Mouse (Mus musculus) mesoderm, embryonic 11.5 days (tissue): Measurements from ENCODE around the gene Ptges.
"Not testable (repeated sequence)": the region's sequence is repeated elsewhere in the genome, so short reads cannot be mapped to it uniquely, and the experiment has no call there.

Experiments
- DNase-seq: peaks from one replicate; pipeline ENCODE4 v3.0.0-alpha.2; 2012; ENCODE audit warnings: low read depth, low spot score

The Ptges gene

DNA sequence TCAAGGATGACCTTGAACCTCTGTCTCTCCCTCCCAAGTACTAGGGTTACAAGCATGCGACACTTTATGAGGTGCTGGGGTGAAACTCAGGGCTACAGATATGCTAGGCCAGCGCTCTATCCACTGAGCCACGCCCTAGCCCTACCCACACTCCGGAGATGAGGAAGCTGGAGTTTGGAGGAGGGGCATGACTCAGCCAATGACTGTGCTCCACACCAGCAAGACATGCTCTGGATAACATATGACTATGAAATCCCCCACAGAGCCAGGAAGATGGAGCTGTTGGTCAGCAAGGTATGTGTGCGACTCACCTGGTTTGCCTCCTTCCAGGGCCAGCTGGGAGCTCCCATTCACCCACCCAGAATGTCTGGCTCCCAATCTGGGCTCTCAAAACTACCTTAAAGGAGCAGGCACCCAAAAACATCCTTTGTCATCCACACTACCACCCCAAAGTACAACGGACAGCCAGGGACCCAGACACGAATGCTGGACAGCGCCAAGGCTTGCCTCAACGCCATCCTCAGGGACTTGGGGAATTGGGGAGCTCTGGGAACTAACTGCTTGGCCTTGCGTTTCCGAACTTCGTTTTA lies 675 bp downstream of the Ptges start:
- no peak for DNase-seq

- peak; percentile 83 for DNase-seq
These were observed 1.6 kb downstream of the Ptges start for GRCm38 (mm10) chr2:30927844-30928628.

GRCm38 (mm10) chr2:30927151-30927781 lies 2.4 kb downstream of the Ptges start:
- DNase-seq = no peak

DNA sequence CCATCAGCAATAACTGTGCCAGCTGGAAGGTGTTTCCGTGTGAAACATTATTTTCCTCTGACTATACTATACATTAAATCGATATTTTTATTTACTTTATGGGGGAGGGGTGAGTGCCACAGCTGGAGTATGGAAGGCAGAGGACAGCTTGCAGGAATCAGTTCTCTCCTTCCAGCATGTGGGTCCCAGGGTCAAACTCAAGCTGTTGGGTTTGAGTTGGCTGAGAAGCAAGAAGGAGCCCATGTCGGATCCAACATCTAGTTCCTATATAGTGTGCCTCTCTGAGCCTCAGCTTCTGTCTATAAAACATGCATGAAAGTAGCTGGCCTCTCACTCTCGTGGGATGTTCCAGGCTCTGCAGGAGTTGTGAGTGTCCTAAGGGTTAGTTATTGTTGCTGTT lies 3.3 kb downstream of the Ptges start:
- no peak for DNase-seq

- DNase-seq = no peak
These were observed 4.5 kb downstream of the Ptges start for GRCm38 (mm10) chr2:30925181-30925580.

- no peak for DNase-seq
These were observed 6.6 kb downstream of the Ptges start for GRCm38 (mm10) chr2:30923099-30923498.

DNA sequence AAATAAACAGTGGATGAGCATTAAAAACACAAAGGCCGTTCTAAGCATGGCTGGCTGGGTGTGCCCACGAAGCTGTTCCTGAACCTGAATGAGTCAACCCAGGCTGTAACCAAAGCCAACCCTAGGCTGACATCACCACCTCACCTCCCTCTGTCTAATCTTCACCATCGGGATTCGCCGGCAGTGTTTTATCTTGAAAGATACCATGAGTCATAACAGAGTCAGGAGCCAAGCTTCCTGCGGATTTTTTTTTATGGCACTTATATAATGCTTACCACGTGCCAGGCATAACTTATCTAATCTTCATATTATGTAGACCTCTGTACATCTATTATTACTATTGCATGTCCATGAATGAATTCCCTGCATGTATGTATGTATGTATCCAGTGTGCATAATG lies 9.4 kb downstream of the Ptges start:
- DNase-seq = no peak

DNA sequence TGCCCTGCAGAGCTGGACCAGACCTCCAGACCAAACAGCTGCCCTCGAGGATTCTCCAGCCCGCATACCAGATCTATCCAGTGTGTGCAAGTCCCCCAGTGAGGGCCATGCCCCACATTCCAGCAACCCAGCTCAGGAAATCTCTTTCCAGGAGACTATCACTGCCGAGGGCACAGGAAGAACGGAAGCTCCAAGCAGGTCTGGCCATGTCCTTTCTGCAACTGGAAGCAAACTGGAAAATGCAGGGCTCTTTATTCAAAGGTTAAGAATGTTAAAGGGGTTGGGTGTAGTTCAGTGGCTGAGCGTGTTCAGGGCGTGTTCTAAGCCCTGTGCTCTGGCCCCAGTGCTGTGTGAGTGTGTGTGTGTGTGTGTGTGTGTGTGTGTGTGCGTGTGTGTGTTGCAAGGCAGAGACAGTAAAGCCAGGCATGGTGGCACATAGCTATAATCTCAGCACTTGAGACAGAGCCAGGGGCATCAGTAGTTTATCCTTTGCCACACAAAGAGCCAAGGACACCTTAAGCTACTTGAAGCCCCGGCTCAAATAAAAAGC lies 10.8 kb downstream of the Ptges start:
- DNase-seq = peak; percentile 48

- no peak for DNase-seq
These were observed 11.5 kb downstream of the Ptges start for GRCm38 (mm10) chr2:30918126-30918525.

DNA sequence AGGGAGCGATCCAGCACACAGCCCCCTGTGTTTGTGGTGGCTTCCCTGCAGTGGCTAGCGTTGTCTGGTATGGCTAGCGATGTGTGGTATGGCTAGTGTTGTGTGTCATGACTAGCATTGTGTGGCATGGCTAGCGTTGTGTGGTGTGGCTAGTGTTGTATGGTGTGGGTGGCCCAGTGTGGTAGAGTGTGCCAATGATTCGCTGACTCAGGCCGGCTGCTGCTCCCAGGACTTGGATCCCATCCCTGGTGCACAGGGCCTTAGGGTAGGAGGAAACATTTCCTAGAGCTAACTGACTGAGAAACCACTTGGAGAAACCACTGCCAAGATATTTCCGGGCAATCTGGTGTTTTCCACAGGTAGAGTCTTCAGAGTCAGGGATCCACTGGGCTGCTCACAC lies 12.0 kb downstream of the Ptges start:
- no peak for DNase-seq

GRCm38 (mm10) chr2:30915933-30916332 lies 13.7 kb downstream of the Ptges start:
- DNase-seq = not testable (repeated sequence)

GRCm38 (mm10) chr2:30915376-30915775 lies 14.3 kb downstream of the Ptges start:
- no peak for DNase-seq

GRCm38 (mm10) chr2:30914836-30915235 lies 14.8 kb downstream of the Ptges start:
- DNase-seq = no peak

GRCm38 (mm10) chr2:30913022-30913421 lies 16.6 kb downstream of the Ptges start:
- DNase-seq = no peak

- no peak for DNase-seq
These were observed 17.3 kb downstream of the Ptges start for GRCm38 (mm10) chr2:30912291-30912773.

DNA sequence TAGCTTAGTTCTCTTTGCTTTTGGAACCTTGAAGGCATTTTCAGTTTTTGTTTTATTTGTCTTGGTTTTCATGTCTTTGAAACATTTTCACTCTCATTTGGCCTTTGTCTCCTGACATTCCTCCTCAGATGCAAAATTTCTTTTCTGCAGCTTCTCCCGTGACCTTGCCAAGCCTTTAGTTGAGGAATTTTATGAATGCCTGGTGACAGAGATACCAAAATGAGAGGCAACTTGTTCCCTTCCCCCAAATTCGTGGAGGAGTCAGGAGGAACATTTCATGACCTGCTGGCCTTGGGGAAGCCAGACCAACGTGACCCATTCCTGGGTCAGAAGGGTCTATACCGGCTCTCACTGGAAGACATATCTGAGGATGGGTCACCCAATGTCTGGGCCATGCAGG lies 23.0 kb downstream of the Ptges start:
- DNase-seq = no peak

DNA sequence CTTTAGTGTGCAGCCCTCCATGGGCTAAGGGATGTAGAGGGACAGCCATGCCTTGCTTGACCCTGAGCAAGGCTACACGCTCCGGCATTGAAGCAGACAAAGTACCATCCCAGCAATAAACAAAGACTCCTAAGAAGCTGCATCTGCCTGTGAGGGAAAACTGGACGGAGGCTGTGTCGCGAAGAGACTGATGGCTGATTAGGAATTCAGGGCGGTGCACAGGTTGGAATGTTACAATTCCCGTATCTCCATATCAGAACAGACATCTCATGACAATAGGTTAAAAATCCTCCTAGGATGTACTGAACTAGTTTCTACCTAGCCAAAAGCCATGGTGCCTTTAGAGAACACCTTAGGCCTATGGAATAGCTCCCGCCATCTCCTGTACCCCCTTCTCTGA lies 23.8 kb downstream of the Ptges start:
- no peak for DNase-seq

DNA sequence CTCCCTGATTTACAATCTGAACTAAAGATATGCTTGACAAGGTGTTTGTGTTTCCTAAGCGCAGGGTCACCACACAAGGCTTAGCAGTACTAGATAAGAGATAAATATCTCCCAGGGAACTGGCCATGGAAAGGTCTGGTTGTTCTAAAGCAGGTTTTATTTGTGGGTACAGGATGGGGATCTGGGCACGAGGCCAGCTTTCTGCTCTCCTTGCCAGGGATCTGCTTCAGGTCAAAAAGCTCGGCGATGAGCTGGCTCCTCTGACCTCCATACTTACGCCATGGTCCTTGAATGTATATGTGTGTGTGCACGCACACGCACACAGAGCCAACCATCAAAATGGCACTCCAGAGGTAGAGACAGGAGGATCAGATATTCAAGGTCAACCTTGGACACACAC lies 24.7 kb downstream of the Ptges start:
- DNase-seq = no peak

DNA sequence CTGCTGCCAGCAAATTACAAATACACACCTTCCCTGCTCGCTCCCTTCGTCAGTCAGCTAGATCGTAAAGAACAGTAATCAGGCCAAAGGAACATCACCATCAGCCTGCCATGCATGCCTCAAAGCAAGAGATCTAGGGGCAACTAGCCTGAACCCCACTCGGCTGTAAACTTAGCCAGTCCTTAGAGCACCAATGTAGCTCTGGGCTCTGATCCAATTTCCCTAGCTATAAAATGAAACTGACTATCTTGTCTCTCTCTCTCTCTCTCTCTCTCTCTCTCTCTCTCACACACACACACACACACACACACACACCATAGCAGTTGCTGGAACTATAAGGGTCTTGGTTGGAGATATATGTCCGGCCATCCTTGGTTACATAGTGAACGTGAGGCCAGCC lies 25.4 kb downstream of the Ptges start:
- no peak for DNase-seq

DNA sequence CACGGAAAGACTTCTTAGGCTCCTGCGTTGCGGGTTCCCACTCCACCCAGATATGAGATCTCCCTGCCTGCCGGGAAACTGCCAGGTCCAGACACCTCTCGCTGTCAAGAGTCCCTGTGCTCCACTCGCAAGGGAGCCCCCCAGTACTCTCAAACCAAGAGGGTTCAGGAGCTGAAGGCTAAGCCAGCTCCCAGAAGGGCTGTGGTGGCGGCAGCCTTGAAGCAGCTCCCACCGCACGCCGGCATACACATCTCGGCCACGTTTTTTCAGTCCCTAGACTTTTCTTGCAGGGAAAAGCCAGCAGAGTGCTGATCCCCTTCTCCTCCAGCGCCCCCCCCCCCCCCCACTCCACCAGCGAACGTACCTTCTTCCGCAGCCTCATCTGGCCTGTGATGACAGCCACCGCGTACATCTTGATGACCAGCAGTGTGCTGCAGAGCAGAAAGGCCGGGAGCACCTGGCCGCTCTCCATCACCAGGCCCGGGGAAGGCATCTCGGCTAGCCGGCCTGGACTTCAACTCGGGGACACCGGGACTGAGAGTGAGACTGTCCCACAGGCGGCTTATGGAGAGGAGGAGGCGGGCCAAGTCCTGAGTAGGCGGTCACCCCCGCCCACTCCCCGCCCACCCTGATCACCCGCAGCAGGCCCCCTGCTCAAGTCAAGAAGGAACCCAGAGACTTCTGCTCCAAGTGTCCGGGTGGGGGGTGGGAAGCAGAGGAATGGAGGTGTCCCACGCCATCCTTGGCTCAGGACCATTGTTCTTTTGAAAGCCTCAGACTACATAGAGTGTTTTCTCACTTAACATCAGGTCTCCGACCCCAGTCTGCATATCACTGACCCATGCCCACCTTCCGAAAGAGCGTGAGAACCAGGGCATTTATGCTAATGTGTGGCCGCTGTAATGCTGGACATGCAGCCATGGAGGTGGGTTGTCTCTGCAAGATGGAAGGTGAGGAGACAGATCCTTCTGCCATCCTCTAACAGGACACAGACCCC lies 26.6 kb downstream of the Ptges start:
- peak; percentile 45 for DNase-seq

DNA sequence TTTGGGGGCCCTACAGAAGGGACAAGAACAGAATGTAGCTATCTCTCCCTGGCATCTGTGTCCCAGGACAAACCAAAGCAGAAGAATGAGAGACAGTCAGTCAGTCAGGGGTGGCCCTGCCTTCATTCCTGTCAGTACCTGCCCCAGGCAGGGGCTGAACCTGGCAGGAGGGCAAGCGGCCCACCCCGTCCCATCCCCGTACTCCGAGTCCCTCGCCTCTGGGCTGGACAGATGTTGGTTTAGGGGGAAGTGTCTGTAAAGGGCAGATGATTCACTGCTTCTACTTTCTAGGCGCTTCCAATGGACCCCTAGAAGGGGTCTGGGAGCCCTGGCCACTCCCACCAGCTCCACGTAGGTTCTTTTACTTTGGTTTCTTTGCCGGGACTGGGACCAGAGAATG lies 27.4 kb downstream of the Ptges start:
- DNase-seq = no peak
